Mouse (Mus musculus) thymus, adult 2 months (tissue): ENCODE results near the gene Ccng2.

Experiments used
- CTCF ChIP-seq: fragments of 200-500 bp; IDR thresholded peaks from 2 replicates; pipeline ENCODE4 v1.5.1; 2012; ENCODE audit warnings: mild to moderate bottlenecking, control low read depth, low read length, moderate library complexity, borderline replicate concordance; ENCODE audit not compliant: control insufficient read depth, poor library complexity, insufficient read depth; ENCODE audit errors: extremely low read depth
- POLR2A ChIP-seq: fragments of 200-500 bp; IDR thresholded peaks from 2 replicates; pipeline ENCODE4 v1.6.1; 2012; ENCODE audit warnings: mild to moderate bottlenecking, low read length, control low read depth, moderate library complexity; ENCODE audit not compliant: control insufficient read depth, poor library complexity, insufficient read depth; ENCODE audit errors: extremely low read depth

- TF ChIP-seq CTCF, result no peak
- no peak for TF ChIP-seq POLR2A
Measured at GRCm38 (mm10) chr5:93260983-93261382, 6.1 kb upstream of the Ccng2 start.
